Mouse (Mus musculus) thymus, postnatal 25 days (tissue): Measurements from ENCODE around the gene Hlcs.

ENCODE experiments used
- DNase-seq: peaks from one replicate; pipeline ENCODE4 v3.0.0; 2022

Gene Hlcs

GRCm38 (mm10) chr16:94150125-94151103, 163.0 kb downstream of the Hlcs start:
- DNase-seq: no peak

- DNase-seq: no peak
Observed at GRCm38 (mm10) chr16:94148139-94148538, 165.2 kb downstream of the Hlcs start.

GRCm38 (mm10) chr16:94143325-94143724, 170.0 kb downstream of the Hlcs start:
- DNase-seq: no peak

- DNase-seq: no peak
Observed at GRCm38 (mm10) chr16:94140746-94141145, 172.6 kb downstream of the Hlcs start.

- no peak for DNase-seq
Observed at GRCm38 (mm10) chr16:94134218-94134617, 179.2 kb downstream of the Hlcs start.

- no peak for DNase-seq
Observed at GRCm38 (mm10) chr16:94128236-94128835, 185.0 kb downstream of the Hlcs start.

- no peak for DNase-seq
Observed at GRCm38 (mm10) chr16:94126200-94126599, 187.2 kb downstream of the Hlcs start.

- DNase-seq: no peak
Observed at GRCm38 (mm10) chr16:94125172-94125981, 188.0 kb downstream of the Hlcs start.

GRCm38 (mm10) chr16:94123247-94123646, 190.1 kb downstream of the Hlcs start:
- DNase-seq: no peak

GRCm38 (mm10) chr16:94122347-94122746, 191.0 kb downstream of the Hlcs start:
- no peak for DNase-seq

- DNase-seq: no peak
Observed at GRCm38 (mm10) chr16:94118394-94118793, 195.0 kb downstream of the Hlcs start.

GRCm38 (mm10) chr16:94117333-94117732, 196.0 kb downstream of the Hlcs start:
- DNase-seq: no peak

GRCm38 (mm10) chr16:94114693-94115092, 198.7 kb downstream of the Hlcs start:
- no peak for DNase-seq

GRCm38 (mm10) chr16:94113160-94113559, 200.2 kb downstream of the Hlcs start:
- DNase-seq: no peak

GRCm38 (mm10) chr16:94097724-94098455, 215.5 kb downstream of the Hlcs start:
- no peak for DNase-seq

GRCm38 (mm10) chr16:94096479-94096878, 216.9 kb downstream of the Hlcs start:
- no peak for DNase-seq

- DNase-seq: no peak
Observed at GRCm38 (mm10) chr16:94095109-94095822, 218.1 kb downstream of the Hlcs start.

GRCm38 (mm10) chr16:94094251-94095108, 218.9 kb downstream of the Hlcs start:
- no peak for DNase-seq

- DNase-seq: no peak
Observed at GRCm38 (mm10) chr16:94093151-94093863, 220.1 kb downstream of the Hlcs start.

- DNase-seq: no peak
Observed at GRCm38 (mm10) chr16:94092511-94093150, 220.7 kb downstream of the Hlcs start.
